Mouse (Mus musculus): ENCODE data around the gene Trib3.
A peak's percentile ranks its signal among the peaks of the same experiment; 100 is the strongest.

The Trib3 gene

GRCm38 (mm10) chr2:152346776-152347465 lies 3.1 kb upstream of the Trib3 start:
- DNase-seq = no peak

GRCm38 (mm10) chr2:152345393-152345792 lies 1.6 kb upstream of the Trib3 start:
- no peak for DNase-seq

- DNase-seq = no peak
Observed at GRCm38 (mm10) chr2:152344909-152345308, 1.1 kb upstream of the Trib3 start.

- DNase-seq = peak; percentile 40
Observed at GRCm38 (mm10) chr2:152344361-152344760, 529 bp upstream of the Trib3 start.

- DNase-seq = no peak
Observed at GRCm38 (mm10) chr2:152339631-152340179, 4.1 kb downstream of the Trib3 start.

GRCm38 (mm10) chr2:152338319-152338718 lies 5.5 kb downstream of the Trib3 start:
- DNase-seq = no peak

GRCm38 (mm10) chr2:152337591-152338212 lies 6.1 kb downstream of the Trib3 start:
- DNase-seq = no peak

- no peak for DNase-seq
Observed at GRCm38 (mm10) chr2:152336856-152337255, 7.0 kb downstream of the Trib3 start.

- DNase-seq = no peak
Observed at GRCm38 (mm10) chr2:152335289-152335820, 8.5 kb downstream of the Trib3 start.

- DNase-seq = no peak
Observed at GRCm38 (mm10) chr2:152333345-152334006, 10.4 kb downstream of the Trib3 start.

- DNase-seq = peak; percentile 94
Observed at GRCm38 (mm10) chr2:152332101-152332825, 11.6 kb downstream of the Trib3 start, which contains the start of gene Rbck1. Gene Rbck1, minus strand, starts transcription at chr2:152332653.

- no peak for DNase-seq
Observed at GRCm38 (mm10) chr2:152330858-152331423, 12.9 kb downstream of the Trib3 start.

GRCm38 (mm10) chr2:152327980-152328379 lies 15.9 kb downstream of the Trib3 start:
- no peak for DNase-seq

- DNase-seq = no peak
Observed at GRCm38 (mm10) chr2:152326654-152327053, 17.2 kb downstream of the Trib3 start.

GRCm38 (mm10) chr2:152326157-152326556 lies 17.7 kb downstream of the Trib3 start:
- DNase-seq = no peak

GRCm38 (mm10) chr2:152324842-152325241 lies 19.0 kb downstream of the Trib3 start:
- no peak for DNase-seq

- DNase-seq = no peak
Observed at GRCm38 (mm10) chr2:152323971-152324370, 19.9 kb downstream of the Trib3 start.

GRCm38 (mm10) chr2:152322198-152322597 lies 21.6 kb downstream of the Trib3 start:
- DNase-seq = no peak

- DNase-seq = no peak
Observed at GRCm38 (mm10) chr2:152321558-152321957, 22.3 kb downstream of the Trib3 start.

- DNase-seq = no peak
Observed at GRCm38 (mm10) chr2:152317054-152317453, 26.8 kb downstream of the Trib3 start.

GRCm38 (mm10) chr2:152313926-152314325 lies 29.9 kb downstream of the Trib3 start:
- no peak for DNase-seq

GRCm38 (mm10) chr2:152312996-152313395 lies 30.8 kb downstream of the Trib3 start:
- no peak for DNase-seq
